In genomic region chr3:140554736-140555135, GRCm38 (mm10) we compare ENCODE assay signal across 27 mouse cellular contexts.
"Had no signal": no experiment of that assay in that cellular context is flagged by ENCODE, and none has a peak within 500 bp of the region (broad histone marks: within the 10 kb centered on the region; RNA-seq: fewer than 3 reads in every experiment).

No protein-coding gene starts in this region.

- H3K9ac ChIP-seq: embryonic facial prominence, embryonic 12.5 days; embryonic facial prominence, embryonic 13.5 days; embryonic facial prominence, embryonic 15.5 days; forebrain, embryonic 12.5 days; forebrain, embryonic 13.5 days; forebrain, embryonic 15.5 days; forebrain, postnatal 0 days had no signal

- ATAC-seq: forebrain, embryonic 13.5 days; forebrain, embryonic 14.5 days; forebrain, embryonic 15.5 days; forebrain, embryonic 16.5 days; forebrain, postnatal 0 days had no signal

- H3K9me3 ChIP-seq: embryonic facial prominence, embryonic 10.5 days; embryonic facial prominence, embryonic 12.5 days; embryonic facial prominence, embryonic 15.5 days; forebrain, embryonic 10.5 days; forebrain, embryonic 12.5 days; forebrain, embryonic 13.5 days; forebrain, embryonic 15.5 days had no signal

- DNase-seq: cerebellum, adult 2 months; cerebellum, adult 8-10 months; cerebellum, adult 9-10 months; cerebellum, adult 9-11 months; cerebellum, postnatal 14 days; cerebellum, postnatal 25 days; cerebellum, postnatal 36 days; embryo, embryonic 11 days; forebrain, postnatal 0 days; gastrocnemius, adult 2 months; gastrocnemius, postnatal 10 days; gastrocnemius, postnatal 14 days; gastrocnemius, postnatal 25 days; gastrocnemius, postnatal 36 days; heart, adult 11 months; heart, adult 18-20 months had no signal

- H3K4me3 ChIP-seq: embryonic facial prominence, embryonic 10.5 days; embryonic facial prominence, embryonic 12.5 days; embryonic facial prominence, embryonic 13.5 days; embryonic facial prominence, embryonic 15.5 days; erythroblast, embryonic 14.5 days; forebrain, embryonic 10.5 days; forebrain, embryonic 12.5 days; forebrain, embryonic 13.5 days; forebrain, embryonic 15.5 days; gastrocnemius, adult 2 months had no signal

- H3K27me3 ChIP-seq: embryonic facial prominence, embryonic 12.5 days; embryonic facial prominence, embryonic 13.5 days; embryonic facial prominence, embryonic 15.5 days; forebrain, embryonic 12.5 days; forebrain, embryonic 13.5 days; forebrain, embryonic 15.5 days had no signal

- H3K36me3 ChIP-seq: embryonic facial prominence, embryonic 10.5 days; embryonic facial prominence, embryonic 12.5 days; embryonic facial prominence, embryonic 13.5 days; embryonic facial prominence, embryonic 15.5 days; forebrain, embryonic 10.5 days; forebrain, embryonic 12.5 days; forebrain, embryonic 15.5 days had no signal

- H3K4me1 ChIP-seq: embryonic facial prominence, embryonic 10.5 days; embryonic facial prominence, embryonic 12.5 days; embryonic facial prominence, embryonic 13.5 days; embryonic facial prominence, embryonic 15.5 days; forebrain, embryonic 10.5 days; forebrain, embryonic 12.5 days; forebrain, embryonic 13.5 days; forebrain, embryonic 15.5 days had no signal

- H3K27ac ChIP-seq: embryonic facial prominence, embryonic 10.5 days; embryonic facial prominence, embryonic 12.5 days; embryonic facial prominence, embryonic 13.5 days; embryonic facial prominence, embryonic 15.5 days; forebrain, embryonic 10.5 days; forebrain, embryonic 12.5 days; forebrain, embryonic 13.5 days; forebrain, embryonic 15.5 days; gastrocnemius, adult 2 months had no signal

- H3K4me2 ChIP-seq: embryonic facial prominence, embryonic 12.5 days; embryonic facial prominence, embryonic 13.5 days; embryonic facial prominence, embryonic 15.5 days; forebrain, embryonic 12.5 days; forebrain, embryonic 13.5 days; forebrain, embryonic 15.5 days had no signal
